30 mouse cellular contexts compared by ENCODE assay signal in genomic region chr1:51553738-51554137, GRCm38 (mm10).
DNase-seq lines count a peak whose midpoint lies in the region; ATAC-seq and TF ChIP-seq lines count a peak whose summit lies in the region.
"Had no signal": no experiment of that assay in that cellular context is flagged by ENCODE, and none has a peak within 500 bp of the region (broad histone marks: within the 10 kb centered on the region; RNA-seq: fewer than 3 reads in every experiment).

No protein-coding gene starts in this region.

- no peaks in the 10 kb centered on the region for H3K27me3 ChIP-seq in liver, adult 2 months (ENCODE audit: control insufficient read depth, insufficient read depth, low read length)
- H3K27me3 ChIP-seq in liver, embryonic 16.5 days (ENCODE audit: control insufficient read depth, insufficient read depth, low read depth, low read length): no peaks in the 10 kb centered on the region
- H3K27me3 ChIP-seq: hindbrain, embryonic 13.5 days; limb, embryonic 13.5 days; midbrain, embryonic 12.5 days; neural tube, embryonic 12.5 days had no signal

- no peak for TF ChIP-seq POLR2A in liver, adult 2 months (IDR thresholded peaks at IDR 0.05; ENCODE audit: extremely low read depth, insufficient read depth, low read length)

- peak; percentile 16 for DNase-seq in liver, adult 2 months (ENCODE audit: extremely low read depth, low read depth, low spot score)
- DNase-seq in liver: no peak
- peak; percentile 53 for DNase-seq in skeletal muscle tissue, adult 2 months (ENCODE audit: low read depth, low spot score)
- DNase-seq in B cell, adult 2 months: no peak
- no peak for DNase-seq in adrenal gland, postnatal 10 days
- no peak for DNase-seq in gastrocnemius, postnatal 36 days
- DNase-seq: adrenal gland, postnatal 14 days; cerebellum, adult 11 months; cerebellum, adult 9-11 months; forebrain, postnatal 0 days; gastrocnemius, postnatal 14 days; heart, adult 18-20 months; heart, postnatal 4 days; kidney, adult 9 months; kidney, postnatal 25 days; lung, embryonic 14.5 days; lung, postnatal 14 days had no signal

- TF ChIP-seq CTCF in liver, adult 2 months (IDR thresholded peaks at IDR 0.05; ENCODE audit: low read depth, low read length): no peak

- H3K9me3 ChIP-seq in liver, embryonic 16.5 days (replicated peaks; ENCODE audit: control insufficient read depth, low read length): no peaks in the 10 kb centered on the region
- H3K9me3 ChIP-seq: hindbrain, embryonic 13.5 days; limb, embryonic 13.5 days; midbrain, embryonic 12.5 days; neural tube, embryonic 12.5 days had no signal

- no peak overlapping the region for H3K9ac ChIP-seq in liver, adult 2 months (ENCODE audit: low read depth, low read length)
- H3K9ac ChIP-seq in liver, embryonic 16.5 days (ENCODE audit: low read depth, low read length): no peak overlapping the region
- H3K9ac ChIP-seq: forebrain, postnatal 0 days; hindbrain, embryonic 13.5 days; limb, embryonic 13.5 days; lung, embryonic 14.5 days; midbrain, embryonic 12.5 days; neural tube, embryonic 12.5 days had no signal

- no peak overlapping the region for H3K4me3 ChIP-seq in liver, adult 2 months (ENCODE audit: insufficient read depth, low read depth, low read length)
- H3K4me3 ChIP-seq in liver, embryonic 16.5 days (ENCODE audit: low read depth, low read length): no peak overlapping the region
- H3K4me3 ChIP-seq: erythroblast, embryonic 14.5 days; hindbrain, embryonic 13.5 days; layer of hippocampus, adult 2 months; left cerebral cortex, adult 2 months; limb, embryonic 13.5 days; midbrain, embryonic 12.5 days; myocyte; neural tube, embryonic 12.5 days had no signal

- intact Hi-C loops in gastrocnemius, postnatal 36 days (cut with DNase I): no loop called here

- H3K27ac ChIP-seq in liver, adult 2 months (replicated peaks; ENCODE audit: insufficient read depth, low read depth, low read length): no peak overlapping the region
- H3K27ac ChIP-seq in liver, embryonic 16.5 days (ENCODE audit: low read length): no peak overlapping the region
- H3K27ac ChIP-seq: hindbrain, embryonic 13.5 days; layer of hippocampus, adult 2 months; left cerebral cortex, adult 2 months; limb, embryonic 13.5 days; midbrain, embryonic 12.5 days; neural tube, embryonic 12.5 days had no signal

- peak; percentile 93 for ATAC-seq in granulocyte monocyte progenitor cell, adult 5-6 weeks (replicated peaks; ENCODE audit: poor library complexity, severe bottlenecking)
- ATAC-seq in liver, embryonic 16.5 days (ENCODE audit: low read depth): peak; percentile 64
- ATAC-seq: CD4-positive, CD25-positive, alpha-beta regulatory T cell, adult 4 months; forebrain, postnatal 0 days; intestine, postnatal 0 days had no signal

- no peaks in the 10 kb centered on the region for H3K4me1 ChIP-seq in liver, adult 2 months (ENCODE audit: control insufficient read depth, insufficient read depth, low read length)
- H3K4me1 ChIP-seq in liver, embryonic 16.5 days (ENCODE audit: control insufficient read depth, low read depth, low read length): peaks cover 4% of the 10 kb centered on the region
- H3K4me1 ChIP-seq: hindbrain, embryonic 13.5 days; limb, embryonic 13.5 days; midbrain, embryonic 12.5 days; neural tube, embryonic 12.5 days had no signal

- no peaks in the 10 kb centered on the region for H3K79me2 ChIP-seq in liver, adult 2 months (ENCODE audit: control insufficient read depth, insufficient read depth, low read length)

- H3K36me3 ChIP-seq in liver, adult 2 months (ENCODE audit: control insufficient read depth, insufficient read depth, low read length): no peaks in the 10 kb centered on the region
- no peaks in the 10 kb centered on the region for H3K36me3 ChIP-seq in liver, embryonic 16.5 days (ENCODE audit: control insufficient read depth, insufficient read depth)
- H3K36me3 ChIP-seq: hindbrain, embryonic 13.5 days; limb, embryonic 13.5 days; midbrain, embryonic 12.5 days; neural tube, embryonic 12.5 days had no signal

- H3K4me2 ChIP-seq in liver, embryonic 16.5 days (ENCODE audit: low read depth, low read length): no peak overlapping the region
- H3K4me2 ChIP-seq: heart, embryonic 11.5 days; hindbrain, embryonic 13.5 days; limb, embryonic 13.5 days; lung, embryonic 14.5 days; midbrain, embryonic 12.5 days; neural tube, embryonic 12.5 days had no signal

- WGBS in liver, adult 2 months: 50% methylated on average over 6 of the region's 6 CpGs
- 24% methylated on average over 6 of the region's 6 CpGs for WGBS in liver, embryonic 16.5 days (ENCODE audit: insufficient replicate concordance)

Comparison
In these comparisons a context has a peak if more than half of its experiments do, and no peak if none do; other contexts are left out.
1. DNase-seq: peak in liver, adult 2 months (single experiment) and skeletal muscle tissue, adult 2 months (single experiment); none in liver (single experiment), B cell, adult 2 months (0 of 2), adrenal gland, postnatal 10 days (single experiment) and gastrocnemius, postnatal 36 days (0 of 2).